Mouse (Mus musculus) heart, embryonic 14.5 days (tissue): Measurements from ENCODE around the gene Gm39115. TPM values are rescaled to one million over a fixed set of nuclear protein-coding genes. Genes with fewer than 3 reads are reported as not detected.
"Not testable (repeated sequence)": the region's sequence is repeated elsewhere in the genome, so short reads cannot be mapped to it uniquely, and the experiment has no call there.

Source experiments
- ATAC-seq: fragments of 200-750 bp; cut with Nextera tagmentation; 2 replicates; pipeline ENCODE4 v1.8.0; 2017; ENCODE audit warnings: low read depth, moderate TSS enrichment; ENCODE audit not compliant: insufficient number of reproducible peaks, insufficient read depth, low FRiP score
- H3K27ac ChIP-seq, 2 experiments: fragments of 200-500 bp in 1 of 2; fragments of 300-500 bp in 1 of 2; sonication (generic) in 1 of 2; replicated peaks in 1 of 2; 2 replicates each; pipeline ENCODE4 v1.5.1; 2012 to 2014; ENCODE audit warnings: low read depth in 2 of 2, low read length in 2 of 2, control low read depth in 1 of 2, mild to moderate bottlenecking in 1 of 2, mixed read lengths in 1 of 2; ENCODE audit not compliant: control insufficient read depth in 1 of 2, insufficient read depth in 1 of 2
- H3K27me3 ChIP-seq: fragments of 300-500 bp; sonication (generic); 2 replicates; pipeline ENCODE4 v1.6.1; 2014; ENCODE audit warnings: mild to moderate bottlenecking, low read length, control low read depth; ENCODE audit not compliant: control insufficient read depth, insufficient read depth
- H3K36me3 ChIP-seq: fragments of 300-500 bp; sonication (generic); 2 replicates; pipeline ENCODE4 v1.6.1; 2014; ENCODE audit warnings: mild to moderate bottlenecking, control low read depth, low read length, mixed read lengths; ENCODE audit not compliant: control insufficient read depth, insufficient read depth
- H3K4me1 ChIP-seq, 2 experiments: fragments of 200-500 bp in 1 of 2; fragments of 300-500 bp in 1 of 2; sonication (generic) in 1 of 2; 2 replicates each; pipeline ENCODE4 v1.6.1; 2012 to 2014; ENCODE audit warnings: low read length in 2 of 2, control low read depth in 1 of 2, mixed read lengths in 1 of 2; ENCODE audit not compliant: control insufficient read depth in 2 of 2, insufficient read depth in 2 of 2
- H3K4me2 ChIP-seq: fragments of 300-500 bp; sonication (generic); 2 replicates; pipeline ENCODE4 v1.6.1; 2014; ENCODE audit warnings: mild to moderate bottlenecking, low read length
- H3K4me3 ChIP-seq, 2 experiments: fragments of 200-500 bp in 1 of 2; fragments of 300-500 bp in 1 of 2; sonication (generic) in 1 of 2; 2 replicates each; pipeline ENCODE4 v1.5.1; 2012 to 2014; ENCODE audit warnings: low read length in 2 of 2, mild to moderate bottlenecking in 2 of 2, control low read depth in 1 of 2, low read depth in 1 of 2, moderate library complexity in 1 of 2; ENCODE audit not compliant: control insufficient read depth in 1 of 2, insufficient read depth in 1 of 2
- H3K9ac ChIP-seq: fragments of 300-500 bp; sonication (generic); 2 replicates; pipeline ENCODE4 v1.6.1; 2014; ENCODE audit warnings: mild to moderate bottlenecking, low read length
- H3K9me3 ChIP-seq: fragments of 300-500 bp; sonication (generic); 2 replicates; pipeline ENCODE4 v1.6.1; 2016; ENCODE audit warnings: low read length, control low read depth; ENCODE audit not compliant: control insufficient read depth
- whole genome bisulfite sequencing: fragments of 180-500 bp; shearing (Covaris S2); extraction: QIAGEN DNeasy Blood & Tissue Kit; methylation state at CpG from one replicate; pipeline ENCODE4 v1.1.7; 2014; 5-methylcytosine and 5-hydroxymethylcytosine counted together
- polyA plus RNA-seq: library from polyadenylated mRNA; unstranded; fragments of >200 nt; fragmentation: Nextera tagmentation; extraction: Ambion mirVana; gene quantifications from 2 replicates; pipeline ENCODE4 v1.2.1, GENCODE M21; 2014

Gene Gm39115
- not detected in 2 replicates for polyA plus RNA-seq

DNA sequence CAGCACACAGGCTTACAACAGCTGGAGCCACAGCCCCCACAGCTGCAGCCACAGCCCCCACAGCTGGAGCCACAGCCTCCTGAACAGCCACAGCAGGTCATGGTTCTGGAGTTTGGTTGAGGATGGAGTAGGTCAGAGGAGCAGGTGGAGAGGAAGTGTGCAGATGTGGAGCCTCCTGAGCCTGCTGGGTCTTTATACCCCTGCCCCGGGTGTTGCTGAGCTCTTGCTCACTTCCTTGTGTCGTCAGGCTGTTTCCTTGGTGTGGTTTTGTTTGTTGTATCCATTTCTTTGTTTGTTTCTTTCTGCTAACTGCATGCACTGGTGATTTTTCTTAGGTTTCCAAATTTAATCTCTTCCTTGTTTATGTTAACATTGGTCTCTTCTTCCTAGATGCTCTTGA, at the start of gene Gm39115:
Gm39115 (minus strand) TSS at position 101 of the 400 bp plus-strand sequence.
- H3K4me2 ChIP-seq, H3K27me3 ChIP-seq, ATAC-seq, H3K4me3 ChIP-seq, H3K27ac ChIP-seq, H3K9me3 ChIP-seq, H3K4me1 ChIP-seq, H3K36me3 ChIP-seq, H3K9ac ChIP-seq: not testable (repeated sequence)
- 53% methylated on average over 2 of the region's 2 CpGs for WGBS

- 29% methylated on average over 1 of the region's 1 CpGs for WGBS
- H3K27me3 ChIP-seq, result no peaks in the 10 kb centered on the region
- H3K4me2 ChIP-seq, result no peak overlapping the region
- H3K9me3 ChIP-seq, result no peaks in the 10 kb centered on the region
- no peaks in the 10 kb centered on the region for H3K36me3 ChIP-seq
- no peak overlapping the region for H3K4me3 ChIP-seq
- no peak overlapping the region for H3K27ac ChIP-seq
- no peaks in the 10 kb centered on the region for H3K4me1 ChIP-seq
- no peak overlapping the region for H3K9ac ChIP-seq
- no peak for ATAC-seq
Observed at GRCm38 (mm10) chr7:142181021-142181420, 45.2 kb upstream of the Gm39115 start.

DNA sequence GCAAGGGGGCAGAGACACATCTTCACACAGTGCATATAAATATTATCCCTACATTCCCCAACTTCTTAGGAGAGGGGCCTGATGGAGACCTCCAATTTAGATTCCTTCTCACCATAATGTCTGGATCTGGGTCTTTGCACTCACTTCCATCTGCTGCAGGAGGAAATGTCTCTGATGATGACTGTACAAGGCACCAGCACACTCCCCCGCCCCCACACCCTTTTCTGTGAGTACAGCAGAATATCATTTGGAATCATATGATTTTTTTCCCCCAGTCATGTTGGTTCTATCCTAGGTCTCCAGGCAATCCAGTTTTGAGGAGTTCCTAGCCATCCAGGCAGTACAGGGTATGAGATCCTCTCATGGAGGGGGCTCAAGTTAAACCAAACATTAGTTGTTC, 42.9 kb upstream of the Gm39115 start:
- H3K4me2 ChIP-seq, result no peak overlapping the region
- H3K9me3 ChIP-seq, result no peaks in the 10 kb centered on the region
- H3K27ac ChIP-seq, result no peak overlapping the region
- 63% methylated on average over 1 of the region's 1 CpGs for WGBS
- H3K27me3 ChIP-seq, result no peaks in the 10 kb centered on the region
- no peaks in the 10 kb centered on the region for H3K36me3 ChIP-seq
- no peak overlapping the region for H3K9ac ChIP-seq
- no peak overlapping the region for H3K4me3 ChIP-seq
- no peak for ATAC-seq
- no peaks in the 10 kb centered on the region for H3K4me1 ChIP-seq

- H3K9ac ChIP-seq, H3K27ac ChIP-seq, H3K4me1 ChIP-seq, H3K36me3 ChIP-seq, H3K4me2 ChIP-seq, H3K27me3 ChIP-seq, ATAC-seq, H3K4me3 ChIP-seq, H3K9me3 ChIP-seq: not testable (repeated sequence)
Observed at GRCm38 (mm10) chr7:142175905-142176304, 40.1 kb upstream of the Gm39115 start, which contains the start of gene Krtap5-2. Krtap5-2 (minus strand) TSS chr7:142176005.

DNA sequence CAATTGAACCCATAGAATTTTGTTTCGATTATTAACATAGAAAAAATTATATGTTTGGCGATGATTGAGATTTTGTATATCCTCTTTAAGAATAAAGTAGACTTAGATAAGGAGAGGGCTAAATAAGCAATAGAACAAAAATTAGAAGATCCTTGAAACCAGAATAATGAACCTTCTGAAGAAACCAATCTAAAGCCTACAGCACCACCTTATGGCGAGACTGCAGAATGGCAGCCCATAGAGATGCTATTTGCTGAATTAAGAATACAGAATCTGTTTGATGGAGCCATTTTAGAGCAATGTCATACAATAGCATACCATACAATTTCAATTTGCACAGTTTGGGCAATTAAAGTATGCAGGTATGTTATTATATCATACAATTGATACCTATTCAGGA, 34.0 kb upstream of the Gm39115 start:
- Histone ChIP-seq H3K36me3 (no peaks in the 10 kb centered on the region), H3K4me2 (no peak overlapping the region), H3K9ac (no peak overlapping the region), H3K4me1 (no peaks in the 10 kb centered on the region), H3K9me3 (no peaks in the 10 kb centered on the region), H3K4me3 (no peak overlapping the region), H3K27ac (no peak overlapping the region), H3K27me3 (peaks cover 4% of the 10 kb centered on the region; the same call in 1 of the 2 replicates)
- WGBS, result 46% methylated on average over 3 of the region's 3 CpGs
- ATAC-seq, result no peak

GRCm38 (mm10) chr7:142165639-142166038, 29.8 kb upstream of the Gm39115 start, which contains the start of gene Gm4553:
Gm4553 (minus strand) TSS chr7:142165739.
- H3K36me3 ChIP-seq, H3K4me2 ChIP-seq, H3K9me3 ChIP-seq, H3K4me1 ChIP-seq, H3K4me3 ChIP-seq, H3K27ac ChIP-seq, ATAC-seq, H3K9ac ChIP-seq, H3K27me3 ChIP-seq: not testable (repeated sequence)

GRCm38 (mm10) chr7:142159366-142159765, 23.5 kb upstream of the Gm39115 start:
- Histone ChIP-seq H3K4me1 (no peaks in the 10 kb centered on the region), H3K4me2 (no peak overlapping the region), H3K36me3 (no peaks in the 10 kb centered on the region), H3K4me3 (no peak overlapping the region), H3K9me3 (no peaks in the 10 kb centered on the region), H3K27ac (no peak overlapping the region), H3K27me3 (no peaks in the 10 kb centered on the region; the same call in 1 of the 2 replicates), H3K9ac (no peak overlapping the region)
- 80% methylated on average over 3 of the region's 3 CpGs for WGBS
- ATAC-seq, result no peak

GRCm38 (mm10) chr7:142157013-142157412, 21.2 kb upstream of the Gm39115 start, which contains the start of gene Gm29735:
Gm29735 (minus strand) TSS chr7:142157113.
- not testable (repeated sequence) for H3K9me3 ChIP-seq, H3K9ac ChIP-seq, H3K4me2 ChIP-seq, H3K27me3 ChIP-seq, H3K4me1 ChIP-seq, H3K4me3 ChIP-seq, ATAC-seq, H3K36me3 ChIP-seq, H3K27ac ChIP-seq
- 36% methylated on average over 2 of the region's 2 CpGs for WGBS
